Mouse (Mus musculus) C2C12 (cell line): ENCODE measurements at regions not wholly inside any gene's neighbourhood (a gene's known extent, or its start where the extent isn't known, plus 50 kb on each side); places are given as distances from the start of the nearest gene placed in this dataset.
A peak's percentile ranks its signal among the peaks of the same experiment; 100 is the strongest.

Source experiments
- H3K27me3 ChIP-seq: one replicate; pipeline ENCODE4 v1.6.1; 2011; ENCODE audit not compliant: control insufficient read depth, insufficient read depth, insufficient read length
- H3K36me3 ChIP-seq: one replicate; pipeline ENCODE4 v1.6.1; 2011; ENCODE audit not compliant: control insufficient read depth, insufficient read depth
- H3K4me3 ChIP-seq: one replicate; pipeline ENCODE4 v1.5.1; 2011; ENCODE audit warnings: mild to moderate bottlenecking, control low read depth; ENCODE audit not compliant: poor library complexity, insufficient read depth, severe bottlenecking
- H3K79me2 ChIP-seq: one replicate; pipeline ENCODE4 v1.6.1; 2011; ENCODE audit not compliant: control insufficient read depth, insufficient read depth
- H3K79me3 ChIP-seq: one replicate; pipeline ENCODE4 v1.6.1; 2011; ENCODE audit warnings: low read depth, control low read depth
- H3ac ChIP-seq: one replicate; pipeline ENCODE3; 2011; ENCODE audit warnings: low read depth; ENCODE audit not compliant: control insufficient read depth, insufficient read length
- CEBPB ChIP-seq: IDR thresholded peaks from one replicate; pipeline ENCODE4 v1.6.1; 2011; ENCODE audit warnings: low read depth, mild to moderate bottlenecking, control low read depth, moderate library complexity
- CTCF ChIP-seq: IDR thresholded peaks from one replicate; pipeline ENCODE4 v1.5.1; 2011; ENCODE audit not compliant: control insufficient read depth, insufficient read depth, insufficient read length
- FOSL1 ChIP-seq: IDR thresholded peaks from one replicate; pipeline ENCODE4 v1.8.0; 2011; ENCODE audit warnings: mild to moderate bottlenecking, low read length; ENCODE audit not compliant: poor library complexity, insufficient read depth, severe bottlenecking
- MAX ChIP-seq: IDR thresholded peaks from one replicate; pipeline ENCODE4 v1.6.1; 2011; ENCODE audit warnings: mild to moderate bottlenecking, control low read depth
- MYOD1 ChIP-seq: IDR thresholded peaks from one replicate; pipeline ENCODE4 v1.6.1; 2011; ENCODE audit warnings: low read depth; ENCODE audit not compliant: control insufficient read depth, insufficient read length
- MYOG ChIP-seq: IDR thresholded peaks from one replicate; pipeline ENCODE4 v1.6.1; 2011; ENCODE audit not compliant: control insufficient read depth, insufficient read length; ENCODE audit errors: extremely low read depth
- USF1 ChIP-seq: IDR thresholded peaks from one replicate; pipeline ENCODE4 v1.6.1; 2011; ENCODE audit warnings: low read depth, mild to moderate bottlenecking, control low read depth, moderate library complexity

GRCm38 (mm10) chr4:106209465-106209864 is 106.5 kb upstream of the Usp24 start:
- H3K4me3 ChIP-seq = no peak overlapping the region
- H3K79me2 ChIP-seq = no peaks in the 10 kb centered on the region
- H3K27me3 ChIP-seq = no peaks in the 10 kb centered on the region
- no peaks in the 10 kb centered on the region for H3K79me3 ChIP-seq
- H3ac ChIP-seq = no peak overlapping the region
- no peaks in the 10 kb centered on the region for H3K36me3 ChIP-seq
- no peak for TF ChIP-seq MAX
- no peak for TF ChIP-seq FOSL1
- no peak for TF ChIP-seq MYOG
- TF ChIP-seq MYOD1 = no peak
- TF ChIP-seq CEBPB = no peak
- TF ChIP-seq CTCF = no peak
- TF ChIP-seq USF1 = no peak

GRCm38 (mm10) chr4:106209975-106210374 is 106.0 kb upstream of the Usp24 start:
- no peak overlapping the region for H3ac ChIP-seq
- no peaks in the 10 kb centered on the region for H3K36me3 ChIP-seq
- H3K79me3 ChIP-seq = no peaks in the 10 kb centered on the region
- TF ChIP-seq USF1 (no peak), CTCF (peak; percentile 9)
- H3K79me2 ChIP-seq = no peaks in the 10 kb centered on the region
- H3K27me3 ChIP-seq = no peaks in the 10 kb centered on the region
- H3K4me3 ChIP-seq = no peak overlapping the region

- H3ac ChIP-seq = no peak overlapping the region
- TF ChIP-seq FOSL1 = no peak
- TF ChIP-seq MYOD1 = no peak
- no peak for TF ChIP-seq MAX
- TF ChIP-seq CEBPB = no peak
- TF ChIP-seq USF1 = no peak
- TF ChIP-seq MYOG = no peak
- no peak for TF ChIP-seq CTCF
- no peaks in the 10 kb centered on the region for H3K79me3 ChIP-seq
- no peaks in the 10 kb centered on the region for H3K79me2 ChIP-seq
- no peak overlapping the region for H3K4me3 ChIP-seq
- no peaks in the 10 kb centered on the region for H3K27me3 ChIP-seq
- no peaks in the 10 kb centered on the region for H3K36me3 ChIP-seq
Observed at GRCm38 (mm10) chr4:106214170-106214569, 101.8 kb upstream of the Usp24 start.

GRCm38 (mm10) chr4:106220621-106221020 is 95.4 kb upstream of the Usp24 start:
- no peaks in the 10 kb centered on the region for H3K79me3 ChIP-seq
- H3K36me3 ChIP-seq = no peaks in the 10 kb centered on the region
- no peak overlapping the region for H3ac ChIP-seq
- H3K27me3 ChIP-seq = no peaks in the 10 kb centered on the region
- H3K4me3 ChIP-seq = no peak overlapping the region
- H3K79me2 ChIP-seq = no peaks in the 10 kb centered on the region
- no peak for TF ChIP-seq MAX
- TF ChIP-seq MYOG = no peak
- no peak for TF ChIP-seq USF1

GRCm38 (mm10) chr4:106225184-106225862 is 90.7 kb upstream of the Usp24 start:
- Histone ChIP-seq H3K27me3 (no peaks in the 10 kb centered on the region), H3K36me3 (no peaks in the 10 kb centered on the region), H3K79me2 (no peaks in the 10 kb centered on the region), H3K79me3 (no peaks in the 10 kb centered on the region), H3ac (no peak overlapping the region), H3K4me3 (no peak overlapping the region)
- peak; percentile 47 for TF ChIP-seq CTCF
- TF ChIP-seq CEBPB = no peak

GRCm38 (mm10) chr4:106227428-106227827 is 88.6 kb upstream of the Usp24 start:
- Histone ChIP-seq H3K4me3 (no peak overlapping the region), H3K36me3 (no peaks in the 10 kb centered on the region), H3ac (no peak overlapping the region), H3K79me2 (no peaks in the 10 kb centered on the region), H3K79me3 (no peaks in the 10 kb centered on the region), H3K27me3 (no peaks in the 10 kb centered on the region)
- TF ChIP-seq USF1 (no peak), FOSL1 (no peak), MAX (no peak), MYOD1 (no peak), MYOG (no peak), CTCF (no peak), CEBPB (no peak)
